Mouse (Mus musculus): ENCODE measurements at regions not wholly inside any gene's neighbourhood (a gene's known extent, or its start where the extent isn't known, plus 50 kb on each side); places are given as distances from the start of the nearest gene placed in this dataset.
A peak's percentile ranks its signal among the peaks of the same experiment; 100 is the strongest.
"Not testable (repeated sequence)": the region's sequence is repeated elsewhere in the genome, so short reads cannot be mapped to it uniquely, and the experiment has no call there.

GRCm38 (mm10) chr3:114627103-114627502 lies 276.8 kb upstream of the Olfm3 start:
- DNase-seq (ENCODE audit: low read depth) = peak; percentile 44
- TF ChIP-seq POLR2A (IDR thresholded peaks at IDR 0.05; ENCODE audit: borderline replicate concordance, extremely low read depth, insufficient read depth, insufficient read length, poor library complexity, severe bottlenecking) (no peak), CTCF (IDR thresholded peaks at IDR 0.05; ENCODE audit: borderline replicate concordance, extremely low read depth, insufficient read depth, insufficient read length) (no peak)

- no peak for TF ChIP-seq CTCF (IDR thresholded peaks at IDR 0.05; ENCODE audit: borderline replicate concordance, extremely low read depth, insufficient read depth, insufficient read length)
- no peak for TF ChIP-seq POLR2A (IDR thresholded peaks at IDR 0.05; ENCODE audit: borderline replicate concordance, extremely low read depth, insufficient read depth, insufficient read length, poor library complexity, severe bottlenecking)
- peak; percentile 55 for DNase-seq (ENCODE audit: low read depth)
Observed at GRCm38 (mm10) chr3:114635362-114635761, 268.5 kb upstream of the Olfm3 start.

GRCm38 (mm10) chr3:114647957-114648356 lies 255.9 kb upstream of the Olfm3 start:
- DNase-seq (ENCODE audit: low read depth) = no peak
- TF ChIP-seq CTCF (IDR thresholded peaks at IDR 0.05; ENCODE audit: borderline replicate concordance, extremely low read depth, insufficient read depth, insufficient read length) (no peak), POLR2A (IDR thresholded peaks at IDR 0.05; ENCODE audit: borderline replicate concordance, extremely low read depth, insufficient read depth, insufficient read length, poor library complexity, severe bottlenecking) (no peak)

- TF ChIP-seq CTCF (IDR thresholded peaks at IDR 0.05; ENCODE audit: borderline replicate concordance, extremely low read depth, insufficient read depth, insufficient read length) (no peak), POLR2A (IDR thresholded peaks at IDR 0.05; ENCODE audit: borderline replicate concordance, extremely low read depth, insufficient read depth, insufficient read length, poor library complexity, severe bottlenecking) (no peak)
- DNase-seq (ENCODE audit: low read depth) = peak; percentile 82
Observed at GRCm38 (mm10) chr3:114697946-114698345, 205.9 kb upstream of the Olfm3 start.

GRCm38 (mm10) chr3:114725131-114725530 lies 178.7 kb upstream of the Olfm3 start:
- no peak for DNase-seq (ENCODE audit: low read depth)
- no peak for TF ChIP-seq POLR2A (IDR thresholded peaks at IDR 0.05; ENCODE audit: borderline replicate concordance, extremely low read depth, insufficient read depth, insufficient read length, poor library complexity, severe bottlenecking)
- TF ChIP-seq CTCF (IDR thresholded peaks at IDR 0.05; ENCODE audit: borderline replicate concordance, extremely low read depth, insufficient read depth, insufficient read length) = no peak

GRCm38 (mm10) chr3:114736426-114736825 lies 167.5 kb upstream of the Olfm3 start:
- no peak for DNase-seq (ENCODE audit: low read depth)
- no peak for TF ChIP-seq POLR2A (IDR thresholded peaks at IDR 0.05; ENCODE audit: borderline replicate concordance, extremely low read depth, insufficient read depth, insufficient read length, poor library complexity, severe bottlenecking)
- no peak for TF ChIP-seq CTCF (IDR thresholded peaks at IDR 0.05; ENCODE audit: borderline replicate concordance, extremely low read depth, insufficient read depth, insufficient read length)

- no peak for DNase-seq (ENCODE audit: low read depth)
Observed at GRCm38 (mm10) chr3:114744206-114744605, 159.7 kb upstream of the Olfm3 start.

GRCm38 (mm10) chr3:114745131-114745530 lies 158.7 kb upstream of the Olfm3 start:
- DNase-seq (ENCODE audit: low read depth) = no peak
- TF ChIP-seq POLR2A (IDR thresholded peaks at IDR 0.05; ENCODE audit: borderline replicate concordance, extremely low read depth, insufficient read depth, insufficient read length, poor library complexity, severe bottlenecking) = no peak
- no peak for TF ChIP-seq CTCF (IDR thresholded peaks at IDR 0.05; ENCODE audit: borderline replicate concordance, extremely low read depth, insufficient read depth, insufficient read length)

More at GRCm38 (mm10) chr3:114744206-114744605, 159.7 kb upstream of the Olfm3 start:
- TF ChIP-seq CTCF (IDR thresholded peaks at IDR 0.05; ENCODE audit: borderline replicate concordance, extremely low read depth, insufficient read depth, insufficient read length) (no peak), POLR2A (IDR thresholded peaks at IDR 0.05; ENCODE audit: borderline replicate concordance, extremely low read depth, insufficient read depth, insufficient read length, poor library complexity, severe bottlenecking) (no peak)

GRCm38 (mm10) chr3:114757313-114757712 lies 146.6 kb upstream of the Olfm3 start:
- DNase-seq (ENCODE audit: low read depth) = no peak
- TF ChIP-seq CTCF (IDR thresholded peaks at IDR 0.05; ENCODE audit: borderline replicate concordance, extremely low read depth, insufficient read depth, insufficient read length) (no peak), POLR2A (IDR thresholded peaks at IDR 0.05; ENCODE audit: borderline replicate concordance, extremely low read depth, insufficient read depth, insufficient read length, poor library complexity, severe bottlenecking) (no peak)

- DNase-seq (ENCODE audit: low read depth) = no peak
- no peak for TF ChIP-seq POLR2A (IDR thresholded peaks at IDR 0.05; ENCODE audit: borderline replicate concordance, extremely low read depth, insufficient read depth, insufficient read length, poor library complexity, severe bottlenecking)
- TF ChIP-seq CTCF (IDR thresholded peaks at IDR 0.05; ENCODE audit: borderline replicate concordance, extremely low read depth, insufficient read depth, insufficient read length) = no peak
Observed at GRCm38 (mm10) chr3:114758592-114758991, 145.3 kb upstream of the Olfm3 start.

- TF ChIP-seq CTCF (IDR thresholded peaks at IDR 0.05; ENCODE audit: borderline replicate concordance, extremely low read depth, insufficient read depth, insufficient read length) (no peak), POLR2A (IDR thresholded peaks at IDR 0.05; ENCODE audit: borderline replicate concordance, extremely low read depth, insufficient read depth, insufficient read length, poor library complexity, severe bottlenecking) (no peak)
- DNase-seq (ENCODE audit: low read depth) = peak; percentile 62
Observed at GRCm38 (mm10) chr3:114759290-114760002, 144.4 kb upstream of the Olfm3 start.

GRCm38 (mm10) chr3:114762373-114762772 lies 141.5 kb upstream of the Olfm3 start:
- not testable (repeated sequence) for DNase-seq (ENCODE audit: low read depth)

All from brain, embryonic 14.5 days (tissue).